Mouse (Mus musculus): Measurements from ENCODE around the gene Vps37c. TPM values are rescaled to one million over a fixed set of nuclear protein-coding genes. Genes with fewer than 3 reads are reported as not detected.

Vps37c gene
- total and polyA plus RNA-seq, 3 experiments, result 8.1 to 11.9 TPM; not detected in 1

- Histone ChIP-seq H3K4me3 (ENCODE audit: control insufficient read depth in 1 of 2, insufficient read depth in 1 of 2, low read depth in 2 of 2, low read length in 2 of 2) (no peak overlapping the region), H3K9ac (ENCODE audit: control insufficient read depth, low read depth, low read length, poor library complexity, severe bottlenecking) (no peak overlapping the region), H3K79me2 (ENCODE audit: control insufficient read depth, insufficient read depth, low read length, poor library complexity) (no peaks in the 10 kb centered on the region), H3K27me3 (ENCODE audit: control insufficient read depth in 1 of 2, insufficient read depth in 2 of 2, low read length in 2 of 2) (peaks cover 0 to 1% of the 10 kb centered on the region in 2 experiments), H3K9me3 (replicated peaks; ENCODE audit: insufficient read depth, low read length) (no peaks in the 10 kb centered on the region), H3K4me1 (ENCODE audit: control insufficient read depth in 1 of 2, insufficient read depth in 2 of 2, low read length in 2 of 2) (no peaks in the 10 kb centered on the region), H3K36me3 (ENCODE audit: control insufficient read depth in 1 of 2, insufficient read depth in 2 of 2, low read length in 2 of 2) (no peaks in the 10 kb centered on the region), H3K27ac (ENCODE audit: control insufficient read depth, low read depth, low read length) (no peak overlapping the region)
- no peak for TF ChIP-seq MYC (IDR thresholded peaks at IDR 0.05; ENCODE audit: low read depth, low read length)
- no peak for TF ChIP-seq TCF12 (IDR thresholded peaks at IDR 0.05; ENCODE audit: low read depth, low read length)
- no peak for TF ChIP-seq E2F4 (IDR thresholded peaks at IDR 0.05; ENCODE audit: borderline replicate concordance, low read depth, low read length)
- TF ChIP-seq MAFK (IDR thresholded peaks at IDR 0.05; ENCODE audit: borderline replicate concordance, low read depth, low read length), result no peak
- no peak for TF ChIP-seq TBP (IDR thresholded peaks at IDR 0.05; ENCODE audit: low read depth, low read length)
- no peak for TF ChIP-seq KAT2A (conservative IDR thresholded peaks at IDR 0.05; ENCODE audit: low read depth, low read length)
- no peak for TF ChIP-seq MEF2A (IDR thresholded peaks at IDR 0.05; ENCODE audit: extremely low read depth, insufficient replicate concordance, low read depth, low read length, poor library complexity, severe bottlenecking)
- no peak for TF ChIP-seq GABPA (IDR thresholded peaks at IDR 0.05; ENCODE audit: low read depth, low read length)
- TF ChIP-seq MYB (IDR thresholded peaks at IDR 0.05; ENCODE audit: low read depth, low read length), result no peak
- TF ChIP-seq USF2 (IDR thresholded peaks at IDR 0.05; ENCODE audit: borderline replicate concordance in 1 of 2, insufficient read depth in 1 of 2, low read depth in 1 of 2, low read length in 2 of 2), result no peak
- TF ChIP-seq USF1 (IDR thresholded peaks at IDR 0.05; ENCODE audit: low read depth, low read length), result no peak
- no peak for TF ChIP-seq UBTF (IDR thresholded peaks at IDR 0.05; ENCODE audit: borderline replicate concordance, insufficient read depth, low read depth, low read length)
- no peak for DNase-seq (ENCODE audit: low read depth, low spot score)
These were observed 68.6 kb downstream of the Vps37c start for GRCm38 (mm10) chr19:10757125-10757524.

GRCm38 (mm10) chr19:10757526-10757925 is 69.0 kb downstream of the Vps37c start:
- Histone ChIP-seq H3K9ac (ENCODE audit: control insufficient read depth, low read depth, low read length, poor library complexity, severe bottlenecking) (no peak overlapping the region), H3K27ac (ENCODE audit: control insufficient read depth, low read depth, low read length) (no peak overlapping the region), H3K4me1 (ENCODE audit: control insufficient read depth in 1 of 2, insufficient read depth in 2 of 2, low read length in 2 of 2) (no peaks in the 10 kb centered on the region), H3K9me3 (replicated peaks; ENCODE audit: insufficient read depth, low read length) (no peaks in the 10 kb centered on the region), H3K79me2 (ENCODE audit: control insufficient read depth, insufficient read depth, low read length, poor library complexity) (no peaks in the 10 kb centered on the region), H3K27me3 (ENCODE audit: control insufficient read depth in 1 of 2, insufficient read depth in 2 of 2, low read length in 2 of 2) (peaks cover 0 to 3% of the 10 kb centered on the region in 2 experiments), H3K4me3 (ENCODE audit: control insufficient read depth in 1 of 2, insufficient read depth in 1 of 2, low read depth in 2 of 2, low read length in 2 of 2) (no peak overlapping the region), H3K36me3 (ENCODE audit: control insufficient read depth in 1 of 2, insufficient read depth in 2 of 2, low read length in 2 of 2) (no peaks in the 10 kb centered on the region)
- DNase-seq (ENCODE audit: low read depth, low spot score), result no peak
- TF ChIP-seq TBP (IDR thresholded peaks at IDR 0.05; ENCODE audit: low read depth, low read length), result no peak

GRCm38 (mm10) chr19:10758708-10759107 is 70.2 kb downstream of the Vps37c start:
- Histone ChIP-seq H3K27ac (ENCODE audit: control insufficient read depth, low read depth, low read length) (no peak overlapping the region), H3K27me3 (ENCODE audit: control insufficient read depth in 1 of 2, insufficient read depth in 2 of 2, low read length in 2 of 2) (peaks cover 0 to 3% of the 10 kb centered on the region in 2 experiments), H3K79me2 (ENCODE audit: control insufficient read depth, insufficient read depth, low read length, poor library complexity) (no peaks in the 10 kb centered on the region), H3K4me3 (ENCODE audit: control insufficient read depth in 1 of 2, insufficient read depth in 1 of 2, low read depth in 2 of 2, low read length in 2 of 2) (no peak overlapping the region), H3K9me3 (replicated peaks; ENCODE audit: insufficient read depth, low read length) (no peaks in the 10 kb centered on the region), H3K36me3 (ENCODE audit: control insufficient read depth in 1 of 2, insufficient read depth in 2 of 2, low read length in 2 of 2) (no peaks in the 10 kb centered on the region), H3K4me1 (ENCODE audit: control insufficient read depth in 1 of 2, insufficient read depth in 2 of 2, low read length in 2 of 2) (no peaks in the 10 kb centered on the region), H3K9ac (ENCODE audit: control insufficient read depth, low read depth, low read length, poor library complexity, severe bottlenecking) (no peak overlapping the region)
- no peak for DNase-seq (ENCODE audit: low read depth, low spot score)
- TF ChIP-seq NRF1 (IDR thresholded peaks at IDR 0.05; ENCODE audit: insufficient read depth, low read depth, low read length, poor library complexity, severe bottlenecking) (no peak), ZC3H11A (IDR thresholded peaks at IDR 0.05; ENCODE audit: low read depth, low read length) (no peak), NELFE (IDR thresholded peaks at IDR 0.05; ENCODE audit: low read depth, low read length) (no peak)

Measured in MEL (cell line).